Mouse (Mus musculus) spleen, adult 18-20 months (tissue): ENCODE results near the gene Npc1l1.
A peak's percentile ranks its signal among the peaks of the same experiment; 100 is the strongest.
"Not testable (repeated sequence)": the region's sequence is repeated elsewhere in the genome, so short reads cannot be mapped to it uniquely, and the experiment has no call there.

Source experiments
- DNase-seq, 2 experiments: peaks; one replicate each; pipeline ENCODE4 v3.0.0; 2022; ENCODE audit warnings: mixed read lengths in 2 of 2

The Npc1l1 gene

DNA sequence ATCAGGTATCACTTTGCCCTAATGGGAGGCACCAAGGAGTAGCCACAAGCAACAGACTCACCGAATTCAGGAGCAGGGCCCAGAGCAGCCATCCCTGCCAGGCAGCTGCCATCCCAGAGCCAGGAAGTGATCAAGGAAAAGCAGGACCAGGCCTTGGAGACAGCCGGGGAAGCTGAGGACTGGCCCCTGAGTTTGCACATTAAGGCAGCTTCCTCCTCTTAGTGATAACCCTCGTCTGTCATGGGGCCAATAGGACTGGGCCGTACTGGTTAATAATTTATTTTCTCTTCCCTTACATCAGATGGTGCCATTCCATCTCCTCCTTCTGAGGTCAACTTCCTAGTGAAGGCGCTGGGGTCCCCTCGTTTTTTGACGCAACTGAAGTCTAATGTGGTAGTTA, at the start of gene Npc1l1:
Gene Npc1l1 (minus strand): TSS at position 132 of the 400 bp plus-strand sequence.
- no peak for DNase-seq

DNA sequence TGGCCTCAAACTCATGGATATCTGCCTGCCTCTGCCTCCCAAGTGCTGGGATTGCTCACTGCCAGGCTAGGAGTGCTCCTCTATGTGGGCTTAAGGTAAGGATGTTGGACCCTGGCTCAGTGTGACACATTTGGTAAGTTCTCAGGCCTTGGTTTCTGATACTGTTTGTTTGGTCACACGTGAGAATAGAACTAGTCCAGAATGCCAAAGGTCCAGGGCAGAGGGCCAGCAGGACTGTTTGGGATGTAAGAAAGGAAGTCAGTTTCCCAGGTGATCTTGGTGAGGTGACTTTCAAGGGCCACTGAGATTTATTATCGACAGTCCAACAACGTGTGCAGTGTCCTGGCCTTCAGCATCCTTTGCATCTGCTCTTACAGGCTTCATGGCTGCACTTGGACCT, 46.5 kb upstream of the Npc1l1 start:
- no peak for DNase-seq

DNA sequence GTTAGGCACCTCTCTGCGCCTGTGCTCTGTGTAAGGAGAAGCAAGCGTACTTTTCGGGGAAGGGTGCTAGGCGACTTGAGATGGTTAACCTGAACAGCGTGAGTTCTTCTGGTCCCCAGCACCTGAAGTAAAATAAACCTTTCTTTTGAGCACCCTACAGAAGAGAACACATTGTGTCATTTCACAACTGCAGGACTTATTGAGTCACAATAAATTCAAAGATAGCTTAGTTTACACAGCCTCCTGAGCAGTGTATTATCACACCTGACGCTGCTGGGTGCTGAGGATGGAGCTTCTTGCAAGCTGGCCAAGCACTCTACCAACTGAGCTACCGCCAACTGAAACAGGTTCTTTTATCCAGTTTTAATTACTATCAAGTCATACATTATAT, 45.1 kb upstream of the Npc1l1 start:
- DNase-seq = no peak

DNA sequence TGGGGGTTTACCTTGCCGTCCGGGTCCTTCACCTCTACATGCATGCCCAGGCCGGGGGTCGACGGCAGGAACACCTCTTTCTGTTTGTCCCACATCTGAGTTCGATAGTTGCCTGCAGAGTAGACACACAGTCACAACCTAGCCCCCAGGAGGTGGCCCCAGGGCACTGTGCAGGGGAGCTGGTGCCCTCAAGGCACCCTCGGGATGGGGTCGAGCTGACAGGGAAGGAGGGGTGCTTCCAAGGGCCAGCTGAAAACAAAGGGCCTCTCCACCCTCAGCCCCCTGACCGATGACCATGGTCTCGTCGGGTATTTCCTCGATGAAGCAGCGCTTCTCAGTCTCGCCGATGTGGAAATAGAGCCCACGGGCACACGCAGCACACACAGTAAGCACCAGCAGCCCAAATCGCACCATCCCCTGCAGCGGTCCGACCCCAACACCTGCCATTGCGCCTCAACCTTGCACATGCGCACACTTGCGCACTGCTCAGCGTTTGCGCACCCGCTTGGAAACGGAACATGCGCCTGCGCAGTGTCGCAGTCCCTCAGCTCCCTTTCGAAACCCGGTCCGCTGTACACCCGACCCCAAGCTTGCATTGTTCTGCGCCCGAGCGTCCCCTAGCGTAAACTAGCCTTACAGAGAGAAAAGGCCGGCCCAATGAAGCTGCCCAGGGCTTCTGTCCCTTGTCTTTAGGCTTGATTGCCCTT, 44.6 kb upstream of the Npc1l1 start, which contains the start of gene Tmed4:
Gene Tmed4 (minus strand): TSS at position 484 of the 707 bp plus-strand sequence.
- peak; percentile 97 to 98 for DNase-seq

DNA sequence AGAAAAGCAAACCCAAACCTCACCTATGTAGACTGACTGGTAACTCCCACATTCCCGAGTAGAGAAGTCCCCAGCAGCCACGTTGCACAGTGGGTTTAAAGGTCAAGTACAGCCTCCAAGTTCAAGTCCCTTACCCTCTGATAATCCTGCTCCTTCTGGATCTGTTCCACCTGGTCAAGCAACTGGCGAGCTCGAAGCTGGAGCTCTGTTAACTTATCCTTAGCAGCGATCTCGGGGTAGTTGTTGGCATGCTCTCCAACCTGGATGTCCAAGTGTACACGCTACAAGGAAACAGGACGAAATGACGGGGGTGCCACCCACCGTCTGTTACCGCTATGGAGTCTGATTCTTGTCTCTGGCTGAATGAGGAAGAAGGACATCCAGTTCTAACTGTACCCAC, 43.7 kb upstream of the Npc1l1 start:
- no peak for DNase-seq

DNA sequence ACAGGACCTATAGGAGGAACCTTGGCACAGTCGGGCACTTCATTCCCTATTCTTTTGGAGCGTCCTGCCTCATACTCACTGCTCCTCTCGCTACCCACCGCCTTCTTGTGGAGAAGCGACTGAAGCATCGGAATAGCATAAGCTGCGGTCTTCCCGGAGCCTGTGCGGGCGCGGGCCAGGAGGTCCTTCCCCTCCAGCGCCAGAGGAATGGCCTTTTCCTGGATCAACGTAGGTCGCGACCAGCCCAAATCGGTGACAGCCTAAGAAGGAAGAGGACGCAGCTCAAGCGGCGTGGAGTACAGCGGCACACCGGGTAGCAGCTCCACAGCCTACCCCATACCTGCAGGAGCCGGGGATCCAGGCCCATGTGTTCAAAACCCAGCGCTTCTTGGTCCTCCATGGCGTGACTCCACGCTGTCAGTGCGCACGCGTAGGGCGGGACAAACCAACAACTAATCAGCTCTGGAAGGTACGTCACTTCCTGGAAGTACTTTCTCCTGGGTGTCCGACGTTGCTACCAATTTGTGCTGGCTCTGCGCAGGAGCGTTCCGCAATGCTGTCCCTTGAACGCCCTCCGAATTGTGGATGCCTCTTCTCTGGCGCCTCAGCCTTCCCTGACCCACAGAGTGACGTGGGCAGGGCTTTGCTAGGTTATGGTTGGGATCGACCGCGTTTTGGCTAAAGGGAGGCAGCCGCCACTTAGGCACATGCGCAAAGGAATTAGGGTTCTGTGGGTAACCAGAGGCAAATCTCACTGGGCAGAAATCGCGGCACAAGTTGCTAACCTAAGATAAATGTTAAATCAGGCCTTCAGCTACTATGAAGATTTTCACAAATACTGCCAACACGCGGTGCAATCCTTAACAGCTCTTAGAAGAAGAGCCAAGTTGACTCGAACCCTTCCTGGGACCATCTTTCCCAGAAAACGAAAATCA, 37.6 kb upstream of the Npc1l1 start, which contains the start of gene Ddx56:
Gene Ddx56 (minus strand): TSS at position 453 of the 935 bp plus-strand sequence.
- peak; percentile 79 to 81 for DNase-seq

DNA sequence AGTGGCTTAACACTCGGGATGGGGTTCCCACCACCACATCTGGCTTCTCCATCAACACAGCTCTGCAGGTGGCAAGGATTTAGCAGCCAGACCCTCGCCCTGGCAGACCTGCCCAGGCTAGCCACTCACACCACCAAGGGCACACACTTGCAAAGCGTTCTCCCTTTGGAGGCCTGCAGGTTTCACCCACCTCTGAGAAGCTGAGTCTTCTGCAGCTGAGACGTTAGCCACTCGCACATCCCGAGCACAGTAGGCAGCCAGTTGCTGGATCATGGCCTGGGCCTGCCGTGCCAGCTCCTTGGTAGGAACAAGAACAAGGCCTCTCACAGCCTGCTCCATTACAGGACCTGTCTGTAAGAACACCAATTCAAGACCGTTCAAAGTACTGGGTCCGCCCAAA, 36.7 kb upstream of the Npc1l1 start:
- no peak for DNase-seq

DNA sequence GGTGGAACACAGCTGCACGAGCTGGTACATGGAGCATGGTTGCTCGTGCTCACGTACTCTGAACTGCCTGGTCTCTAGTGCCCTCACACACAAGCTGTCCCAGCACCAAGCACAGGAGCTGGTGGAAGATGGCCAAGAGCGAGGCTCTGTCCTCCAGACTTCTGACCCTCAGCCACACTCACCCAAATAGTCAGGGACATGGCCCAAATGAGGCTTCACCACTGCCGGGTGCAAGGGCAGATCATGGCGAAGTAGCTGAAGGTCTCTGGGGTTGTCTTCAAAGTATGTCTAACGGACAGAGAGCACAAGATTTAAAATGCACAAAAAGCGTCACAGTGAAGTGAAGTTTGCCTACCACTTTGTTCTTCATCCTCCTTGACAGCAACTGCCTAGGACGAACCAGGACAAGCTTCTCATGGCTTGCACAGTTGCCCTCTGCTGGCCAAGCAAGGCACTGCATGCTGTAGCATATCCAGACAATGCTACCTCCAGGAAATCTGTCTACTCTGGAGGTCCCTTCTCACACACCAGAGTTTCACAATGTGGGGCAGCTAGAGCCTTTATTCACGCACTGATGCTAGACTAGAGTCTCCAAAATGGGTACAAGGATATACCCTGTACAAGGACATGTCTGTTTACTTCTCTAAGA, 31.6 kb upstream of the Npc1l1 start:
- peak; percentile 34 to 72 for DNase-seq

DNA sequence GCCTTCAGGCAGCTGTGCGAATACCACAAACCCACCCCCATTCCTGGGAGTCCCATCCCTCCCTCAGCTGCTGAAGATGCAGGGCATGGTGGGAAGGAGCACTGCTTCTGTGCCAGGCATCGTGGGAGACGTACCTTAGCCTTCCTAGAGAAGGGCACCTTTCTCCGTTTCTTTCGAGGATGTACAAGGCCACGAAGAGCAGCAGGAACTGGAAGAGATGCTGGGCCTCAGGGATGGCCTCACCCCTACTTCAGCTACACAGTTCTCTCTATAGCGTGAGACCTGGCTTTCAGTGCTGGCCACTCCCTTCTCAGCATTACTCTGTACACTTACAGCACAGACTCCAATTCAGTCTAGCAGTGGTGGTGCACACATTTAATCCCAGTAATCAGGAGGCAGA, 29.5 kb upstream of the Npc1l1 start:
- no peak for DNase-seq

DNA sequence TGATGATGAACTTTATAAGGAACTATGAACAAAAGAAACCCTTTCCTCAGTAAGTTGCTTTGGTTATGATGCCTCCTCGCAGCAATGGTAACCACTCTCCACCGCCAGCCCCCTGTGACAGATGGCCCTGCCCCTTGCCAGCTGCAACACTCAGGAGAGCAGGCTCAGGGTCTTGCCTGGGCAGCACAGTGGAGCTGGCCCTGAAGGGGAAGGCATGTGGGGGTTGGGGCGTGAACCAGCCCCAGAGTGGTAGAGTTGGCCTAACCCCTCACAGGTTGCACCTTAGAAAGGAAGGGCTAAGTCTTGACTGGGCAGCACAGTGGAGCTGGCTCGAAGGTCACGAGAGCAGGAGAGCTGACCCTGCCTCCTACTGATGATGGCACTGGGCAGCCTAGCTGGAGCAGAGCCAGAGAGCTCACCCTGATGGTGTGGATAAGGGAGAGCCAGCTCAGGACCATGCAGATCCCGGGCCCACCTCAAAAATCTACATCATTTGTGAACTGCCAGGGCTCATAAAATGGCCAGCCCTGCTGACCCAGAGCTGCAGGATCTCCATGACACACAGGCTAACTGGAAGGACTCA, 26.6 kb upstream of the Npc1l1 start:
- DNase-seq = no peak

DNA sequence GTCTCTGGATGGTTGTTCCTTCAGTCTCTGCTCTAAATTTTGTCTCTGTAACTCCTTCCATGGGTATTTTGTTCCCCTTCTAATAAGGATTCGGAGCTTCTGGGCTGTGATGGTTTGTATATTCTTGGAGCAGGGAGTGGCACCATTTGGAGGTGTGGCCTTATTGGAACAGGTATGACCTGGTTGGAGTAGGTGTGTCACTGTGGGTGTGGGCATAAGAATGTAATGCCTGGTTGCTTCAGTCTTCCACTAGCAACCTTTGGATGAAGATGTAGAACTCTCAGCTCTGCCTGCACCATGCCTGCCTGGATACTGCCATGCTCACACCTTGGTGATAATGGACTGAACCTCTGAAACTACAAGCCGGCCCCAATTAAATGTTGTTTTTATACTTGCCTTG, 24.7 kb upstream of the Npc1l1 start:
- not testable (repeated sequence) for DNase-seq

DNA sequence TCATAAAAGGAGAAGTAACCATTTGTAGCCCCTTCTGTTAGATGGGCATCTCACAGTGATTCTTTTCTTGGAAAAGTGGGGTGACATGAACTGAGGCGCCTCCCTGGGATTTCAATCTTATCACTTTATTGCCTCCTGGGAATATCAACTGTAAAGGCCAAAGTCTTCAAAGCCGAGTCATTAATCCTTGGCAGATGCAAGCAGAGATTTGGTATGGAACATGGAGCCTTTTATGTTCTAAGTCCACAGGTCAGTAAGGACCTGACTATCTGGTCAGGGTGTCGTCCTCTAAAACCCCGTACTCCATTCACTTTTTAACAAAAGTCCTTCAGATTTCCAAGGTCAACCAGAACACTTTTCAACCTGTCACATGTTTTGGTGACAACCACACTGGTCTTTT, 22.9 kb upstream of the Npc1l1 start:
- no peak for DNase-seq

DNA sequence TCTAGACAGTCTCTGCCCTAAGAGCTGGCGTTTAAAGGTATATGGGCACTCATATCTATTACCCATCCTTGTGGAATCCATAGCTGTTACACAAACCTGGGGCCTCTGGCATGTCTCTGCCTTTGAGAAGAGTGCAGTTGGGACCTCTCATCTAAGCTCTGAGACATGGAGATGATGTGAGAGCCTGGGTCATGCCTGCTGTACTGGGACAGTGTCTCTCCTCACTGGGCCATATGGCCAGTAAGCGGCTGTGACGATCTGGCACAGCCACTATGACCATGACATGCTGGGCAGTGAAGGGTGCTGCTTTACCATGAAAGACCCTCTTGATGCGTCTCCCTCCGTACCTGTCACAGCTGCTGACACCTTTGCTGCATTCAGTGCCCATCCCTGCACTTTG, 22.3 kb upstream of the Npc1l1 start:
- no peak for DNase-seq

DNA sequence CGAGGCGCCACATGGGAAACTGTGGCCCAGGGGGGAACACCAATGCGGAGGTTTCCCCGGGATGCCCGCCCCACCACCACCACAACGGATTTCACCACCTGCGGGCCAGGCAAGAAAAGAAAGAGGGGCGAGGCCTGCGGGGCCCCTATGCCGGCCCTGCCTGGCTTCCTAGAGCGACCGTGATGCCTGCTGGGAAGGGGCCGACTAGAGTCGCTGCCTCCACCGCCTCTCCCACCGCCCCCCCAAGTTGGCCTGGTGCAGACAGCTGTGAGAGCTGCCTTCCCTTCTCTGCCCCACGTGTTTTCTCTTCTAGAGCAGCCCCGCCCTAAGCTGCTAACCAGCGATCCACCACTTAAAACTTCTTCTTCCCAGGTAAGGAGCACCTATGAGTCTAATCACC, 14.8 kb upstream of the Npc1l1 start:
- no peak for DNase-seq

DNA sequence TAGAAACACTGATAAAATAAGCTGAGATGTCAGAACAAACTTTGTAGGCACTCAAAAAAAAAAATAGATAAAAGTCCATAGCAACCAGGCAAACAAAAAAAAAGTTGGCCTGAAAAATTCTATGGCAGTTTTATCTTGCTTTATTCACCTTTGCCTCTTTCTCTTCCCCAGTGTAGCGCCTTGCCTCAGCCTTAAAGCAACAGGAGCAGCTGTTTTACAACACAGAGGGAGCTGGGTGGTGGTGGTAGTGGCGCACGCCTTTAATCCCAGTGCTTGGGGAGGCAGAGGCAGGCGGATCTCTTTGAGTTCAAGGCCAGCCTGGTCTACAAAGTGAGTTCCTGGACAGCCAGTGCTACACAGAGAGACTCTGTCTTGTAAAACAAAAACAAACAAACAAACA, 3.1 kb upstream of the Npc1l1 start:
- no peak for DNase-seq

DNA sequence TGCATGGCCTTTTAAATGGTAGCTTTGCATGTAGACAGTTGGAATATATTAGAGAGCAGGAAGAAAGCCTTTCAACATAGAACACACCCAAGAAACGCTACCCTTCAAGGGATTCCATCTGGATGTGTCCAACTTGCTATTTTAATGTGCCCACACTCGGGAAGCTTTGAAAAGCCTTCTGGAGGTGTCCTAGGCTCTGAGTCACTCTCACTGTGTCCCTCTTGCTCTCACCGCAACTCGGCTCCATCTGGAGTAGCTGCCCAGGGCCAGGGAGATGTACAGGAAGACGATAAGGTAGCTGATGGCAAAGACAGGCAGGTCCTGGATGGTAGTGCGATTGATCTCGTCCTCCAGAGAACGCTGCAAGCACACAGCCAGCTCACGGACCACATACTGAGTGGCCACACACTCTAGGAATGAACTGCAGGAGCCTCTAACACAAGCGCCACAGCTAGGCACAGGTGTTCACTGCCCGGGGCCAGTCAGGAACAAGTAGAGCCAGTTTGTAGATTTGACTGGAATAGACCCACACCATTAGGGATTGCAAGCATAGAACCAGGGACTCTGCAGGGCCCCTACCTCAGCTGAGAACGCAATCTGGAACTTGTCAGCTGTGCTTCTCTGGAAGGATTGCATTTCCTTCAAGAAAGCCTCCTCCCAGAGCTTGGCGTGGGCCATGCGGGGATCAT, 5.3 kb downstream of the Npc1l1 start:
- no peak for DNase-seq

DNA sequence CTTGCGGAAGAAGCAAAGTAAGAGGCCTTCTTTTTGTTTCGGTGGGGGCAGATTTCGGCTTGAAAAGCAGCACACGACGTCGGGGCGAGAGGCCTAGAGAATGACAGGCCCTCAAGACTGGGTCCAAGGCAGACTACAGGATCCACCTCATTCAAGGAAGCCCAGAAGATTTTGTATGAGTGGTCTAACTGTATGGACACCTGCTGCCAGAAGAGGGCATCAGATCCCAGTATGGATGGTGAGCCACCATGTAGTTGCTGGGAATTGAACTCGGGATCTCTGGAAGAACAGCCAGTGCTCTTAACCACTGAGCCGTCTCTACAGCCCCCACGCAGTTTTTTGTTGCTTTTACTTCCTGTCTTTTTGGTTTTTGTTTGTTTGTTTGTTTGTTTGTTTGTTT, 7.8 kb downstream of the Npc1l1 start:
- no peak for DNase-seq

DNA sequence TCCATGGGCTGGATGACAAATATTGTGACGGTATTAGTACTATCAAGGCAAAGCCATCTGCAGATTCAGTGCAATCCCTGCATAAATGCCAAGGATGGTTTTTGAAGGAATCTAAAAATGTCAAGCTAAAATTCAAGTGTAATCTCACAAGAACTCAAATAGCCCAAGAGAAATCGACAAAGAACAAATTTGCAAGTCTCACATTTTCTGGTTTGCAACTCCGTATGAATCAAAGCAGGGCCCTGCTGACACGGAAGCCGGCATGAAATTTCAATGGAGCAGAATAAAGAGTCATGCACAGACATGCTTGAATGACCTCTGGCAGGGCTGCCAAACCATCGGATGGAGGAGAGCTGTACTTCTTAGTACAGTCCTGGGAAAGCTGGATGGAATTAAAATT, 10.0 kb downstream of the Npc1l1 start:
- DNase-seq = no peak

DNA sequence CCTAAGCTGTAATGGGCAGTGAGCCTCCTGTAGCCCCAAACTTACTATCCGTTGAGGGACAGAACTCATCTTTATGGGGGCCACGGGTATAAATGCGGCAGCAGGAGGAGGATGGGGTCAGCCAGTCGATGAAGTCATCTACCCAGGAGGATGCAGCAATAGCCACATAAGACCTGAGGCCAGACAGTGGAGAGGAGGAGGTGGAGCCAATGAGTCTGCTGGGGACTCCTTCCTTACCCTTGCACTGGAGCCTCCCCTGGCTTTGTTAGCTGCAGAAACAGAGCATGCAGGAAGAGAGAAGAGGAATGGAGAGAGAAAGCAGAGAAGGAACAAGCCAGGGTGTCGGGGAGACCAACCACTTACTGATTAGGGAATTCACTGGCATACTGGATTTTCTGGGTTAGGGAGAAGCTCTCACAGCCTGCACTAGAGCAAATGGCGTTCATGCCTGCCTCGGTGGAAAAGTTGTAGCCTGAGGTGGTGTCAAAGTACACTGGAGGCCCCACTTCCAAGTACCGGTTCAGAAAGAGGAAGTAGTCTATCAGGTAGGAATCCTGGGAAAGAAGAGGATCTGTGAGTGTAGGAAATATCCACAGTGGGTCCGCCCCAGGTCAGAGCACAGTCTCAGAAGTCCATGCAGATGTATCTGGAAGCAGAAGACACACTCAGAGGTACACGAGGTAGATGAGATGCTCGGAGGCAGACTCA, 11.6 kb downstream of the Npc1l1 start:
- DNase-seq = no peak

DNA sequence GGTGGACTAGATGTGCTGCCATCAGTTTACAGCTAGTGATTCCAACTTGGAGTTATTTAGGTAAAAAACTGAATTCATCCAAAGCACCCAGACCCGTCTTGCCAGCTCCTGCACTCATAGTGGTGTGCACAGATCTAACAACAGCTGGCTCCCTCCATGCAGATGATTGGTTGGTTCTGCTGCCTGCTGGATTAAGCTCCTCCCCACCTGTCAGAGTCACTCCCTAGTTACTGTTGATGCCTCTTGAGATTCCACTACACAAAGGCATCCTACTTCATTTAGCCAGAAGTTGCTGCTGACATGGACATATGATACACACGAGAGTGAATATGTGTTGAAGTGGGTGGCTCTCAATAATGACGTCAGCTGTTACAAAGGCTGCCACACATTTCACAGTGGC, 13.1 kb downstream of the Npc1l1 start:
- DNase-seq = no peak

DNA sequence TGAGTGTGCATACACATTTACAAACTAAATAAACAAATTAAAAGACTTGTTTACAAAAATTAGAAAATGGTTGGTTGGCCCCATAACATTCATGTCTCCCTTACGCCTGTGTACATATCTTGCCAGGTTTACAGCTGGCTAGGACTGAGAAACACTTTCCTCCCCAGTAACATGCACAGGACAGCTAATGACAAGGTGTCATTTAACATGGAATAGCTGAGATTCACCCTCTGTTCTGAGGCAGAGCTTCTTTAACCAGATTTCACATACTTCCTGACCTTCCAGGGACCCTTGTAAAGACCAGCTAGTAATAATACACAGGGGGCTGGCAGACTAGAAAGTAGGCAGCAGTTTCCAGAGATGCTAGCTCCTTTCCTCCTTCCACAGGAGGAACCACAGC, 21.8 kb downstream of the Npc1l1 start:
- DNase-seq = no peak

DNA sequence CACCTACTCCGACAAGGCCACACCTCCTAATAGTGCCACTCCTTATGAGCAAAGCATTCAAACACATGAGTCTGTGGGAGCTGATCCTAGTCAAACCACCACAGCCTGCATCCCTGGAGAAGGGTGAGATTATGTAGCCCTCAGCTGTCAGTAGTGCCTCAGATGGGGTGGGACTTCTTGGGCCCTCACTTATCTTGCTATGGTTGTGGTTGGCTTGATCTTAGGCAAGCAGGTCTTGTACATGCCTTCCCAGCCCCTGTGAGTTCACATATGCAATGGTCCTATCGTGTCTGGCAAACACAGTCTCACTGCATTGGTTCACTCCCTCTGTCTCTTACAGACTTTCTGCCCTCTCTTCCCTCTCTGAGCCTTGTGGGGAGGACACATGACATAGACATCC, 22.9 kb downstream of the Npc1l1 start:
- DNase-seq = no peak
